Mouse (Mus musculus): ENCODE measurements around the gene Il12rb1. TPM values are rescaled to one million over a fixed set of nuclear protein-coding genes. Genes with fewer than 3 reads are reported as not detected.

Gene Il12rb1
- total RNA-seq, 4 experiments from 2014 or later, result 0.16 to 0.49 TPM; not detected in 2

Small RNA genes within 50 kb of the gene (microRNA-seq; reads per million reads assigned to microRNA genes)
- gene Mir7240, result not detected

Other genes with a start within 250 kb of the Il12rb1 start
- gene Isyna1, start 214.1 kb upstream of the Il12rb1 start, total RNA-seq (2022), result 10 to 100 TPM; 15.5 to 37.5 (median 23.7) TPM
- 10 to 100 TPM; 29.1 to 34.1 (median 31.3) TPM for gene Ssbp4, start 199.6 kb upstream of the Il12rb1 start, total RNA-seq (2022)
- 1 to 10 TPM; 1.4 to 2.3 (median 1.8) TPM for gene Lrrc25, start 192.3 kb upstream of the Il12rb1 start, total RNA-seq (2022)
- 1 to 10 TPM in 2 of 4 experiments, under 1 TPM in 2; 0.69 to 1.9 (median 1.2) TPM for gene Gdf15, start 176.0 kb upstream of the Il12rb1 start, total RNA-seq (2022)
- 10 to 100 TPM; 40.0 to 57.7 (median 44.4) TPM for gene Pgpep1, start 148.1 kb upstream of the Il12rb1 start, total RNA-seq (2022)
- 10 to 100 TPM; 57.9 to 67.1 (median 63.4) TPM for gene Lsm4, start 135.2 kb upstream of the Il12rb1 start, total RNA-seq (2022)
- gene Jund, start 109.5 kb upstream of the Il12rb1 start, total RNA-seq (2022), result 100 to 1,000 TPM in 3 of 4 experiments, 10 to 100 TPM in 1; 84.2 to 134 (median 114) TPM
- under 1 TPM in 1 of 4 experiments, not detected in 3; 0.06 TPM for gene Iqcn, start 105.0 kb upstream of the Il12rb1 start, total RNA-seq (2022)
- not detected for gene Gm3336, start 89.9 kb upstream of the Il12rb1 start, total RNA-seq (2022)
- 1 to 10 TPM; 1.8 to 3.7 (median 2.4) TPM for gene Pde4c, start 84.7 kb upstream of the Il12rb1 start, total RNA-seq (2022)
- 10 to 100 TPM; 46.3 to 60.7 (median 50.6) TPM for gene Rab3a, start 53.8 kb upstream of the Il12rb1 start, total RNA-seq (2022)
- 10 to 100 TPM; 23.2 to 32.5 (median 27.7) TPM for gene Mpv17l2, start 47.5 kb upstream of the Il12rb1 start, total RNA-seq (2022)
- gene Pik3r2, start 31.7 kb upstream of the Il12rb1 start, total RNA-seq (2022), result 10 to 100 TPM; 19.3 to 24.1 (median 22.2) TPM
- 1 to 10 TPM; 6.5 to 8.4 (median 7.1) TPM for gene Mast3, start 3.4 kb upstream of the Il12rb1 start, total RNA-seq (2022)
- gene Arrdc2, start 31.3 kb downstream of the Il12rb1 start, total RNA-seq (2022), result 10 to 100 TPM in 3 of 4 experiments, 1 to 10 TPM in 1; 7.9 to 23.0 (median 13.6) TPM
- 10 to 100 TPM; 12.5 to 14.4 (median 13.2) TPM for gene Kcnn1, start 54.8 kb downstream of the Il12rb1 start, total RNA-seq (2022)
- gene Ccdc124, start 65.5 kb downstream of the Il12rb1 start, total RNA-seq (2022), result 10 to 100 TPM; 37.9 to 47.4 (median 45.7) TPM
- not detected for gene Slc5a5, start 84.3 kb downstream of the Il12rb1 start, total RNA-seq (2022)
- gene Rpl18a, start 89.0 kb downstream of the Il12rb1 start, total RNA-seq (2022), result 1,000 to 10,000 TPM in 2 of 4 experiments, 100 to 1,000 TPM in 2; 938 to 1,102 (median 988) TPM
- 10 to 100 TPM; 17.8 to 24.5 (median 20.6) TPM for gene Map1s, start 97.5 kb downstream of the Il12rb1 start, total RNA-seq (2022)

Data from heart, adult 8-10 months (tissue).